Mouse (Mus musculus) large intestine, adult 2 months (tissue): ENCODE results near the gene Impg1. TPM values are rescaled to one million over a fixed set of nuclear protein-coding genes. Genes with fewer than 3 reads are reported as not detected.

ENCODE experiments used
- DNase-seq: peaks from one replicate; pipeline ENCODE4 v3.0.0-alpha.2; 2012; ENCODE audit warnings: low read depth, low spot score
- WGBS: fragments of 180-500 bp; shearing (Covaris S2); methylation state at CpG from one replicate; pipeline ENCODE4 v1.1.7; 2018; 5-methylcytosine and 5-hydroxymethylcytosine counted together
- polyA plus RNA-seq: library from polyadenylated mRNA; depleted of rRNA; stranded (reverse); fragments of >200 nt; gene quantifications from 2 replicates; pipeline ENCODE4 v1.2.3, GENCODE M21; 2012

Impg1 gene
- polyA plus RNA-seq, 1 experiment, result 0.04 TPM

GRCm38 (mm10) chr9:80296086-80296485 is 169.2 kb downstream of the Impg1 start:
- 77% methylated on average over 4 of the region's 4 CpGs for WGBS

GRCm38 (mm10) chr9:80293056-80293584 is 172.2 kb downstream of the Impg1 start:
- WGBS, result 58% methylated on average over 2 of the region's 2 CpGs
- no peak for DNase-seq

More at GRCm38 (mm10) chr9:80296086-80296485, 169.2 kb downstream of the Impg1 start:
- DNase-seq, result no peak

- no peak for DNase-seq
- 89% methylated on average over 7 of the region's 7 CpGs for WGBS
Observed at GRCm38 (mm10) chr9:80286845-80287244, 178.4 kb downstream of the Impg1 start.

GRCm38 (mm10) chr9:80284539-80285174 is 180.6 kb downstream of the Impg1 start:
- no peak for DNase-seq
- WGBS, result 94% methylated on average over 2 of the region's 2 CpGs

- DNase-seq, result no peak
- 93% methylated on average over 3 of the region's 3 CpGs for WGBS
Observed at GRCm38 (mm10) chr9:80282426-80282825, 182.9 kb downstream of the Impg1 start.

GRCm38 (mm10) chr9:80280724-80281123 is 184.6 kb downstream of the Impg1 start:
- 91% methylated on average over 1 of the region's 1 CpGs for WGBS

GRCm38 (mm10) chr9:80277770-80278169 is 187.5 kb downstream of the Impg1 start:
- WGBS, result 85% methylated on average over 6 of the region's 6 CpGs
- no peak for DNase-seq

More at GRCm38 (mm10) chr9:80280724-80281123, 184.6 kb downstream of the Impg1 start:
- DNase-seq, result no peak

GRCm38 (mm10) chr9:80277157-80277556 is 188.1 kb downstream of the Impg1 start:
- DNase-seq, result no peak
- 61% methylated on average over 2 of the region's 2 CpGs for WGBS

GRCm38 (mm10) chr9:80275772-80276134 is 189.5 kb downstream of the Impg1 start:
- 71% methylated on average over 1 of the region's 1 CpGs for WGBS
- DNase-seq, result no peak

- WGBS, result 79% methylated on average over 8 of the region's 8 CpGs
Observed at GRCm38 (mm10) chr9:80275053-80275771, 190.1 kb downstream of the Impg1 start.

GRCm38 (mm10) chr9:80272951-80273350 is 192.3 kb downstream of the Impg1 start:
- WGBS, result 98% methylated on average over 1 of the region's 1 CpGs
- DNase-seq, result no peak

More at GRCm38 (mm10) chr9:80275053-80275771, 190.1 kb downstream of the Impg1 start:
- DNase-seq, result no peak

- WGBS, result 74% methylated on average over 8 of the region's 8 CpGs
- DNase-seq, result no peak
Observed at GRCm38 (mm10) chr9:80269596-80269995, 195.7 kb downstream of the Impg1 start.

- 86% methylated on average over 7 of the region's 7 CpGs for WGBS
- no peak for DNase-seq
Observed at GRCm38 (mm10) chr9:80266507-80266906, 198.8 kb downstream of the Impg1 start.

- no peak for DNase-seq
- WGBS, result 85% methylated on average over 7 of the region's 7 CpGs
Observed at GRCm38 (mm10) chr9:80266086-80266485, 199.2 kb downstream of the Impg1 start.
